Mouse (Mus musculus): ENCODE measurements around the gene Tas2r124.

Gene Tas2r124

GRCm38 (mm10) chr6:132754430-132754829 lies at the start of gene Tas2r124:
Tas2r124 (plus strand) TSS chr6:132754730.
- no peak for DNase-seq (ENCODE audit: low spot score in 2 of 2)

- DNase-seq (ENCODE audit: low spot score in 2 of 2) = no peak
Measured at GRCm38 (mm10) chr6:132711828-132712227, 42.7 kb upstream of the Tas2r124 start, which contains the start of gene Tas2r122. Tas2r122 (minus strand) TSS chr6:132711928.

GRCm38 (mm10) chr6:132737935-132738334 lies 16.6 kb upstream of the Tas2r124 start, which contains the start of gene Tas2r115:
Tas2r115 (minus strand) TSS chr6:132738035.
- no peak for DNase-seq (ENCODE audit: low spot score in 2 of 2)

GRCm38 (mm10) chr6:132750206-132750605 lies 4.3 kb upstream of the Tas2r124 start:
- DNase-seq (ENCODE audit: low spot score in 2 of 2) = no peak

GRCm38 (mm10) chr6:132761831-132762230 lies 7.3 kb downstream of the Tas2r124 start, which contains the start of gene Tas2r102:
Tas2r102 (plus strand) TSS chr6:132762131.
- DNase-seq (ENCODE audit: low spot score in 2 of 2) = no peak

- DNase-seq (ENCODE audit: low spot score in 2 of 2) = no peak
Measured at GRCm38 (mm10) chr6:132778062-132778461, 23.5 kb downstream of the Tas2r124 start, which contains the start of gene Tas2r136. Tas2r136 (minus strand) TSS chr6:132778162.

GRCm38 (mm10) chr6:132795393-132795792 lies 40.9 kb downstream of the Tas2r124 start:
- no peak for DNase-seq (ENCODE audit: low spot score in 2 of 2)

GRCm38 (mm10) chr6:132802518-132802917 lies 48.0 kb downstream of the Tas2r124 start, which contains the start of gene Tas2r117:
Tas2r117 (plus strand) TSS chr6:132802818.
- DNase-seq (ENCODE audit: low spot score in 2 of 2) = no peak

Measured in spleen, postnatal 14 days (tissue).